Mouse (Mus musculus): ENCODE measurements around the gene Zbtb21. TPM values are rescaled to one million over a fixed set of nuclear protein-coding genes. Genes with fewer than 3 reads are reported as not detected.

The Zbtb21 gene
- total RNA-seq, 2 experiments from 2014 or later: 0.96 to 1.0 TPM

DNA sequence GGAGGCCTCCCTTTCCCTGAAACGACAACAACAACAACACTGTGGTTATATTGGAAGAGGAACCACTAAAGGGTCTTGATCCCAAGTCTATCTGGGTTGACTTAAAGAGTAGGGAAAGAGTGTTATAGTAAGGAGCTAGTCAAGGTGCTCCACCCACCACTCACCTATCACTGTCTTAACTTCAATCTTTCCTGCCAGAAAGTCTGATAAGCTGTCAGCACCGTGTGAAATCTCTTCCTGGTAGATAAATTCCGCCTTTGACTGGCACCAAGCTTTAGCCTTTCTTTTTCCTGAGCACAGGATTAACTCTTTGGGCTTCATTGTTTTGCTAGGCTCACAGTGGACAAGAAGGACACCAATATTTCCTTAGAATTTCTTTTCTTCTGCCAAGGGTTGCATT lies 58.4 kb downstream of the Zbtb21 start:
- no peak for ATAC-seq (replicated peaks; ENCODE audit: low FRiP score, poor library complexity, severe bottlenecking)

DNA sequence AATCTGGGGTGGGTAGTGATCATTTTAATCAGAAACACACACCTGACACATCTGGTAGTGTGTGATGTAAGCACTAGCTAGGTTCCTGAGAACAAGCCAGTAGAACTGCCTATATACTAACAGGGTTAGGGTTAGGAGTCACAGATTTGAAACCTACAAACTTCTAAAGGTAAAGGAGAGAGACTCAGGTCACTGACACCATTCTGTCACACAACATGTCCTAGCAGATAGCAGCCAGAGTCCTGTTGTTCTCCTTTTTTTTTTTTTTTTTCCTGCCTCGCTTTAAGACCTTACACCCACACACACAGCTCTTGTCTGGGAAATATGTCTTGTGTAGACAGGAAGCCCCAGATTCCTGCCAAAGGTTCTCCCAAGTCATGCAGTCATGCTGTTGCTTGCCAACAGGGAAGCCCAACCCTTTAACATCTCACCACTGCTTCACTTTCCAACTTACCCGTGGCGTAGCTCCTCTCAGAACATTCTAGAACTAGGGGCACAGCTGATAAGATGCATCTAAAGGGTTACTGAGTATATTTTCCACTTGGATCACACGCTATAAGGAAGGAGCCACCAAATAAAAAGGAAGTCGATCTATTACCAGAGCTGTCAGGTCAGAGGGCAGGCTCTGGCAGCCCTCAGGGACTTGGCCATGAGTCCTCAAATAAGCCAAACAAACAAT lies 64.9 kb downstream of the Zbtb21 start:
- no peak for ATAC-seq (replicated peaks; ENCODE audit: low FRiP score, poor library complexity, severe bottlenecking)

Other genes with a start within 250 kb of the Zbtb21 start
- not detected in 2 replicates for gene Ripk4, start 198.8 kb downstream of the Zbtb21 start, total RNA-seq (2015; ENCODE audit: low replicate concordance)
- not detected in 2 replicates for gene Ripk4, start 198.8 kb downstream of the Zbtb21 start, total RNA-seq (2017; ENCODE audit: low replicate concordance)
- gene Prdm15, start 110.8 kb downstream of the Zbtb21 start, total RNA-seq (2015; ENCODE audit: low replicate concordance): 5.0 and 16.5 TPM in 2 replicates
- 2.3 and 3.6 TPM in 2 replicates for gene Prdm15, start 110.8 kb downstream of the Zbtb21 start, total RNA-seq (2017; ENCODE audit: low replicate concordance)
- 2.7 and 9.4 TPM in 2 replicates for gene C2cd2, start within 50 bp of the Zbtb21 start, total RNA-seq (2015; ENCODE audit: low replicate concordance)
- 4.3 and 10.1 TPM in 2 replicates for gene C2cd2, start within 50 bp of the Zbtb21 start, total RNA-seq (2017; ENCODE audit: low replicate concordance)
- 7.5 and 8.5 TPM in 2 replicates for gene B230307C23Rik, start 34.7 kb upstream of the Zbtb21 start, total RNA-seq (2015; ENCODE audit: low replicate concordance)
- gene B230307C23Rik, start 34.7 kb upstream of the Zbtb21 start, total RNA-seq (2017; ENCODE audit: low replicate concordance): 6.4 and 16.6 TPM in 2 replicates
- gene A630089N07Rik, start 119.8 kb upstream of the Zbtb21 start, total RNA-seq (2015; ENCODE audit: low replicate concordance): 13.1 and 16.7 TPM in 2 replicates
- 17.0 and 19.0 TPM in 2 replicates for gene A630089N07Rik, start 119.8 kb upstream of the Zbtb21 start, total RNA-seq (2017; ENCODE audit: low replicate concordance)